44 mouse cellular contexts compared by ENCODE assay signal in genomic region chr2:129518526-129518925, GRCm38 (mm10). TPM values are rescaled to one million over a fixed set of nuclear protein-coding genes. Genes with fewer than 3 reads are reported as not detected.
"Had no signal": no experiment of that assay in that cellular context is flagged by ENCODE, and none has a peak within 500 bp of the region (broad histone marks: within the 10 kb centered on the region; RNA-seq: fewer than 3 reads in every experiment).

No protein-coding gene starts in this region.

- ATAC-seq: hindbrain, embryonic 16.5 days; hindbrain, postnatal 0 days; inflammation-experienced regulatory T-cells, adult 6 months; intestine, embryonic 15.5 days; intestine, embryonic 16.5 days; intestine, postnatal 0 days had no signal

- H3K9ac ChIP-seq: heart, embryonic 12.5 days; heart, embryonic 13.5 days; heart, embryonic 15.5 days; hindbrain, embryonic 12.5 days; hindbrain, embryonic 13.5 days; hindbrain, embryonic 14.5 days; hindbrain, embryonic 15.5 days; intestine, embryonic 15.5 days; kidney, embryonic 15.5 days had no signal

- H3K9me3 ChIP-seq: heart, embryonic 10.5 days; heart, embryonic 12.5 days; heart, embryonic 13.5 days; heart, embryonic 15.5 days; hindbrain, embryonic 10.5 days; hindbrain, embryonic 12.5 days; hindbrain, embryonic 13.5 days; hindbrain, embryonic 15.5 days; intestine, embryonic 15.5 days; kidney, embryonic 15.5 days had no signal

- H3K4me1 ChIP-seq: intestine, embryonic 15.5 days had no signal

- H3K36me3 ChIP-seq: heart, embryonic 10.5 days; heart, embryonic 12.5 days; heart, embryonic 13.5 days; heart, embryonic 15.5 days; hindbrain, embryonic 10.5 days; hindbrain, embryonic 12.5 days; hindbrain, embryonic 13.5 days; hindbrain, embryonic 15.5 days; intestine, embryonic 15.5 days; kidney, embryonic 15.5 days had no signal

- H3K4me3 ChIP-seq: heart, embryonic 10.5 days; heart, embryonic 12.5 days; heart, embryonic 13.5 days; heart, embryonic 15.5 days; hindbrain, embryonic 10.5 days; hindbrain, embryonic 12.5 days; hindbrain, embryonic 13.5 days; hindbrain, embryonic 15.5 days; intestine, embryonic 15.5 days; kidney, embryonic 15.5 days; layer of hippocampus, adult 2 months had no signal

- DNase-seq: heart, postnatal 14 days; heart, postnatal 36 days; heart, postnatal 4 days; kidney, adult 11 months; kidney, adult 18-20 months; kidney, adult 2 months; kidney, adult 8-10 months; kidney, adult 9 months; kidney, postnatal 10 days; kidney, postnatal 14 days; kidney, postnatal 25 days; kidney, postnatal 36 days; kidney, postnatal 4 days; layer of hippocampus, adult 9-11 months; layer of hippocampus, postnatal 36 days had no signal

- H3K4me2 ChIP-seq: heart, embryonic 11.5 days; heart, embryonic 12.5 days; heart, embryonic 13.5 days; heart, embryonic 15.5 days; hindbrain, embryonic 12.5 days; hindbrain, embryonic 13.5 days; hindbrain, embryonic 14.5 days; hindbrain, embryonic 15.5 days; intestine, embryonic 15.5 days; kidney, embryonic 15.5 days had no signal

- H3K27me3 ChIP-seq: heart, embryonic 12.5 days; heart, embryonic 13.5 days; heart, embryonic 15.5 days; hindbrain, embryonic 12.5 days; hindbrain, embryonic 15.5 days; intestine, embryonic 15.5 days; kidney, embryonic 15.5 days had no signal

- H3K27ac ChIP-seq: heart, embryonic 10.5 days; heart, embryonic 13.5 days; heart, embryonic 15.5 days; hindbrain, embryonic 10.5 days; hindbrain, embryonic 12.5 days; hindbrain, embryonic 13.5 days; hindbrain, embryonic 14.5 days; hindbrain, embryonic 15.5 days; hindbrain, postnatal 0 days; intestine, embryonic 15.5 days; kidney, postnatal 0 days; layer of hippocampus, adult 2 months had no signal

RNA-seq across cellular contexts. Expression of gene F830045P16Rik, which starts 17.9 kb away (rescaled TPM):
- total RNA-seq: heart, postnatal 25 days; heart, postnatal 4 days; hematopoietic stem cell, adult 5-6 weeks; hindbrain, postnatal 0 days had no signal
- polyA plus RNA-seq: heart, embryonic 11.5 days; heart, embryonic 12.5 days; heart, embryonic 13.5 days; heart, embryonic 14.5 days; heart, embryonic 15.5 days; heart, embryonic 16.5 days; heart, postnatal 0 days; hindbrain, embryonic 10.5 days; hindbrain, embryonic 11.5 days; hindbrain, embryonic 13.5 days; hindbrain, embryonic 14.5 days; hindbrain, embryonic 15.5 days; hindbrain, embryonic 16.5 days; hindbrain, postnatal 0 days; inflammation-experienced regulatory T-cells, adult 6 months; intestine, embryonic 14.5 days; intestine, embryonic 15.5 days; intestine, embryonic 16.5 days; intestine, postnatal 0 days; kidney, adult 2 months; kidney, embryonic 14.5 days; kidney, embryonic 16.5 days; kidney, postnatal 0 days; large intestine, adult 2 months had no signal
